Mouse (Mus musculus) midbrain, embryonic 11.5 days (tissue): ENCODE results near the gene Rab14. TPM values are rescaled to one million over a fixed set of nuclear protein-coding genes. Genes with fewer than 3 reads are reported as not detected.

Experiments
- ATAC-seq: fragments of 200-750 bp; cut with Nextera tagmentation; 2 replicates; pipeline ENCODE4 v1.8.0; 2017; ENCODE audit warnings: moderate TSS enrichment, moderate library complexity; ENCODE audit not compliant: low FRiP score
- DNase-seq: peaks from one replicate; pipeline ENCODE4 v3.0.0; 2015; ENCODE audit warnings: low spot score; ENCODE audit errors: missing footprints
- H3K27ac ChIP-seq: fragments of 300-500 bp; sonication (generic); 2 replicates; pipeline ENCODE4 v1.5.1; 2014; ENCODE audit warnings: low read depth, low read length
- H3K27me3 ChIP-seq: fragments of 300-500 bp; sonication (generic); 2 replicates; pipeline ENCODE4 v1.6.1; 2014; ENCODE audit warnings: mild to moderate bottlenecking, low read length, moderate library complexity, mixed read lengths; ENCODE audit not compliant: control insufficient read depth, insufficient read depth
- H3K36me3 ChIP-seq: fragments of 300-500 bp; sonication (generic); 2 replicates; pipeline ENCODE4 v1.6.1; 2014; ENCODE audit warnings: mild to moderate bottlenecking, low read length, moderate library complexity, mixed read lengths; ENCODE audit not compliant: control insufficient read depth, insufficient read depth
- H3K4me1 ChIP-seq: fragments of 300-500 bp; sonication (generic); 2 replicates; pipeline ENCODE4 v1.6.1; 2014; ENCODE audit warnings: low read length; ENCODE audit not compliant: control insufficient read depth, insufficient read depth
- H3K4me2 ChIP-seq: fragments of 300-500 bp; sonication (generic); 2 replicates; pipeline ENCODE4 v1.6.1; 2014; ENCODE audit warnings: mild to moderate bottlenecking, moderate library complexity
- H3K4me3 ChIP-seq: fragments of 300-500 bp; sonication (generic); 2 replicates; pipeline ENCODE4 v1.5.1; 2014; ENCODE audit warnings: low read depth, low read length
- H3K9ac ChIP-seq: fragments of 300-500 bp; sonication (generic); 2 replicates; pipeline ENCODE4 v1.6.1; 2014; ENCODE audit warnings: low read length
- H3K9me3 ChIP-seq: fragments of 300-500 bp; sonication (generic); 2 replicates; pipeline ENCODE4 v1.6.1; 2016; ENCODE audit warnings: low read length; ENCODE audit not compliant: control insufficient read depth
- WGBS: fragments of 180-500 bp; shearing (Covaris S2); extraction: QIAGEN DNeasy Blood & Tissue Kit; methylation state at CpG from one replicate; pipeline ENCODE4 v1.1.7; 2014; 5-methylcytosine and 5-hydroxymethylcytosine counted together
- polyA plus RNA-seq: library from polyadenylated mRNA; unstranded; fragments of >200 nt; fragmentation: Nextera tagmentation; extraction: Ambion mirVana; gene quantifications from 2 replicates; pipeline ENCODE4 v1.2.1, GENCODE M21; 2014

Gene Rab14
- polyA plus RNA-seq, 1 experiment from 2014 or later, result 283 TPM

DNA sequence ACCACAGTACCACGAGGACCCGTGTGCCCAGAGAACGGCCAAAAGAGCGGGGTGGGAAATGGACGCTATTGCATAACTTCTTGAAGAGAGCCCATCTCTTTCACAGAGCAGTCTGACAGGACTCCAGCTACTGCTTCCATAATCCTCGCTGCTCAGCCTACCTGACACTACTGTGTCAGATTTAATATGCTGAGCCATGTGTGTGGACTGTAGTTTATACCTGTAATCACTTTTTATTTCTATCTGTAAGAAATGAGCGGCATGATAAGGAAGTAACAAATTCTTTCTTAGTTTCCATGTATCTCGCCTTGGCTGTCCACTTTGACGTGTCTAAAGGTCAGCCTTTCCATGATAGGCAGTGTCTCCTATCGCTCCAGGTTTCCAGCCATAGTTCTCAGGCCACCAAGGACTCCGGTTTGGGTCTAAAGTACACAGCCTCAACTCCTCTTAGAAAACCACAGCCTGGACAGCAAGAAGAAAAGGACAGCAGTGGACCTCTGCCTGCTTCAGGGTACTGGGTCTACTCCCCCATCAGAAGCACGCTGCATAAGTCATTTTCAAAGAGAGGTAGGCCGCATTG is 49.5 kb downstream of the Rab14 start:
- peaks cover 29% of the 10 kb centered on the region for H3K36me3 ChIP-seq

DNA sequence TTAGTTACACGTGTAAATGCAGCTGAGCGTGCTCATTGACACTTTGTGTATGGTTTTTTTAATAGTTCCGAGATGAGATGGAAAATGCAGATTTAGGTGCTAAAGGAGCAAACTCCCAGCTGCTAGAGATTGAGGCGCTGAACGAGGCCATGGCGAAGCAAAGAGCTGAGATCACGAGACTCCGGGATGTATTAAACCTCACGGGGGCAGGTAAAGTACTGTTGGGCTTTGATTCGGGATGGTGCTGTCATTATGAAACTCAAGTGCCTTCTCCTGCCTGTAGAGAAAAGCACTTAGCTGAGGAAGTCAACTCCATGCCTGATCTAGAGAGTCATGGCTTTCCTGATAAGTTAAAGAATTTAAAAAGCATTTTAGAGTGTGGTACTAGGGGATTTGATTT is 52.1 kb downstream of the Rab14 start:
- no peak overlapping the region for H3K4me2 ChIP-seq
- no peaks in the 10 kb centered on the region for H3K4me1 ChIP-seq
- DNase-seq (peak; percentile 56), ATAC-seq (no peak)
- no peak overlapping the region for H3K9ac ChIP-seq
- no peaks in the 10 kb centered on the region for H3K27me3 ChIP-seq
- H3K4me3 ChIP-seq, result no peak overlapping the region
- no peak overlapping the region for H3K27ac ChIP-seq
- WGBS, result 94% methylated on average over 10 of the region's 10 CpGs
- H3K36me3 ChIP-seq, result peaks cover 38% of the 10 kb centered on the region
- H3K9me3 ChIP-seq, result no peaks in the 10 kb centered on the region

More for the DNA sequence above, 49.5 kb downstream of the Rab14 start:
- Histone ChIP-seq H3K27me3 (no peaks in the 10 kb centered on the region), H3K9ac (no peak overlapping the region), H3K9me3 (no peaks in the 10 kb centered on the region), H3K4me1 (no peaks in the 10 kb centered on the region), H3K4me2 (no peak overlapping the region), H3K27ac (no peak overlapping the region), H3K4me3 (no peak overlapping the region)
- 93% methylated on average over 13 of the region's 13 CpGs for WGBS
- no peak for DNase-seq
- no peak for ATAC-seq

DNA sequence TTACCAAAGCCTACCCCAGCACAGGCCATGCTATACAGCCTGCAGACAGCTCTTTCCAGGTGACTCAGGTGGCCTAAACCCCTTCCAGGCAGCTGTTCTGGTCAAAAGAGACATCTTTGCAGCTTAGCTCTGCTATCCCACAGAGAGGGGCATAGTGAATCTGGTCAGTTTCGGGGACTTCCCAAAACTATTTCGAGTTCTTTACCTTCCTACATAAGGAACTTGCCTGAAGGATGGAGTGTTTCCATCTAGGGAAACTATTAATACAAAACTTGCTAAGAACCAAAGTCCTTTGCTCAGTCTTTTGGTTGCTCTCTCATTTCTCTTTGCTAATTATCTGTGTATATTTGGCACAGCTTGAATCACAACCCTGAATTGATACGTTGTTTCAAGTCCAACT is 59.2 kb downstream of the Rab14 start:
- Histone ChIP-seq H3K9me3 (no peaks in the 10 kb centered on the region), H3K4me1 (no peaks in the 10 kb centered on the region), H3K4me3 (no peak overlapping the region), H3K4me2 (no peak overlapping the region), H3K9ac (no peak overlapping the region), H3K27ac (no peak overlapping the region), H3K36me3 (peaks cover 36% of the 10 kb centered on the region), H3K27me3 (no peaks in the 10 kb centered on the region)
- ATAC-seq (no peak), DNase-seq (peak; percentile 31)
- WGBS, result 95% methylated on average over 3 of the region's 3 CpGs

DNA sequence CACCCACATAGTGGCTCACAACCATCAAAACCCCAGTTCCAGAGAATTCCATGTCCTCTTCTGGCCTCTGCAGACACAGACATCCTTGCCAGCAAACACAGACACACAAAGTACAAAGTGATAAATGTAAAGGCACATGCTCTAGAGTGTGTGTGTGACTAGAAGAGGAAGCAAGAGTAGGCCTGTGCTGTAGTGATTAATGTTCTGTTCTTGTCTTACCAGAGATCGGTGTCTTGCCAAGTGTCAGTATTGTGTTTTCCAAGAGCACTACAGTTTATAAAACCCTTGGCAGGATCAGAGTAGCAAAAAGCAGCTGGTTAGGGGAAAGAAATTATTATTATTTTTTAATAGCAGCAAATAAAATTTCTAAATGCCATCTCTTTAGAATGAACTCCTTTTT is 62.3 kb downstream of the Rab14 start:
- ATAC-seq (no peak), DNase-seq (peak; percentile 54)
- Histone ChIP-seq H3K27ac (no peak overlapping the region), H3K4me2 (no peak overlapping the region), H3K9me3 (no peaks in the 10 kb centered on the region), H3K4me1 (no peaks in the 10 kb centered on the region), H3K27me3 (no peaks in the 10 kb centered on the region), H3K4me3 (no peak overlapping the region), H3K36me3 (peaks cover 23% of the 10 kb centered on the region), H3K9ac (no peak overlapping the region)
- 100% methylated on average over 1 of the region's 1 CpGs for WGBS

DNA sequence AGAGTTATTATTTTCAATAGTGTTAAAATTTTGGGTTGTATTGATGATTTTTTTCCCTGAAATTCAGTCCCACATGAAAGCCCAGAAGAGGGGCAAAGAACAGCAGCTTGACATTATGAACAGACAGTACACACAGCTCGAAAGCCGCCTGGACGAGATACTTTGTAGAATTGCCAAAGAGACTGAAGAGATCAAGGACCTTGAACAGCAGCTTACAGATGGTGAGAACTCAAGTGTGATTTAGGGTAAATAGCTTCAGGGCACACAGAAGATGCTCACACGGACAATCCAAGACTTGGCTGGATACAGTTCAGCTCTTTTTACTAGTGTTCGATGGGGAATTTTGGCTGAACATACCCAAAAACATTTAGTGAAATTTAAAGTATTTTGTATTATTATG is 67.0 kb downstream of the Rab14 start:
- H3K9ac ChIP-seq, result no peak overlapping the region
- no peak overlapping the region for H3K4me3 ChIP-seq
- H3K4me2 ChIP-seq, result no peak overlapping the region
- peaks cover 12% of the 10 kb centered on the region for H3K36me3 ChIP-seq
- no peaks in the 10 kb centered on the region for H3K27me3 ChIP-seq
- 88% methylated on average over 5 of the region's 5 CpGs for WGBS
- DNase-seq, result peak; percentile 66
- ATAC-seq, result no peak
- H3K9me3 ChIP-seq, result no peaks in the 10 kb centered on the region
- peaks cover 8% of the 10 kb centered on the region for H3K4me1 ChIP-seq
- no peak overlapping the region for H3K27ac ChIP-seq

- Histone ChIP-seq H3K9me3 (no peaks in the 10 kb centered on the region), H3K27ac (no peak overlapping the region), H3K36me3 (peaks cover 8% of the 10 kb centered on the region), H3K9ac (peak overlapping the region; percentile 70), H3K4me3 (peak overlapping the region; percentile 50), H3K4me1 (peaks cover 8% of the 10 kb centered on the region), H3K4me2 (peak overlapping the region; percentile 55), H3K27me3 (no peaks in the 10 kb centered on the region)
- ATAC-seq (0 out of 2 replicates have a peak, but pooled peaks have one; percentile 19), DNase-seq (peak; percentile 88)
- 12% methylated on average over 5 of the region's 5 CpGs for WGBS
Observed at GRCm38 (mm10) chr2:35132662-35133055, 68.3 kb downstream of the Rab14 start.

GRCm38 (mm10) chr2:35131991-35132661 is 68.8 kb downstream of the Rab14 start:
- no peaks in the 10 kb centered on the region for H3K27me3 ChIP-seq
- under 1% methylated on average over 21 of the region's 21 CpGs for WGBS

DNA sequence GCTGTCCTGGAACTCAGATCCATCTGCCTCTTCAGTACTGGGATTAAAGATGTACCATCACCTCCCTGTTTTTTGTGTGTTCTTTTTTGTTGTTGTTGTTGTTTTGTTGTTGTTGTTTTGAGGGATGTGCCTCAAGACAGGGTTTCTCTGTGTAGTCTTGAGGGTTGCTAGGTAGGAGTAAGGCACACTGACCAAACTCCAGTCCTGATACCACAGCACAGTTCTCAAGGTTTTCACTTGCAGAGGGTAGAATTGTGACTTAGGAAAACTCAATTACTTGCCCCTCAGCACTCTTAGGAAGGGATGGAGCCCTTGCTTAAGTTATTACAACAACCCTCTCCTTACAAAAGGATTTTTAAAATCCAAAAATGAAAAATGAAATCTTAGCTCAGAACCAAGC is 69.4 kb downstream of the Rab14 start:
- Histone ChIP-seq H3K9ac (no peak overlapping the region; the same call in 1 of the 2 replicates), H3K4me3 (no peak overlapping the region), H3K4me1 (peaks cover 8% of the 10 kb centered on the region), H3K9me3 (no peaks in the 10 kb centered on the region), H3K4me2 (peak overlapping the region; percentile 55; the same call in 1 of the 2 replicates), H3K27me3 (no peaks in the 10 kb centered on the region), H3K36me3 (peaks cover 5% of the 10 kb centered on the region; the same call in 1 of the 2 replicates), H3K27ac (no peak overlapping the region)
- ATAC-seq (no peak), DNase-seq (no peak)

More at GRCm38 (mm10) chr2:35131991-35132661, 68.8 kb downstream of the Rab14 start:
- H3K4me3 ChIP-seq, result peak overlapping the region; percentile 50
- H3K4me2 ChIP-seq, result peak overlapping the region; percentile 55
- peak overlapping the region; percentile 70 for H3K9ac ChIP-seq
- DNase-seq, result peak; percentile 100
- H3K4me1 ChIP-seq, result peaks cover 8% of the 10 kb centered on the region
- peak overlapping the region; percentile 44; the same call in 1 of the 2 replicates for H3K27ac ChIP-seq
- ATAC-seq, result peak; percentile 99
- no peaks in the 10 kb centered on the region for H3K9me3 ChIP-seq
- peaks cover 5% of the 10 kb centered on the region; the same call in 1 of the 2 replicates for H3K36me3 ChIP-seq
